Mouse (Mus musculus) embryonic facial prominence, embryonic 11.5 days (tissue): ENCODE measurements around the gene Asxl2. TPM values are rescaled to one million over a fixed set of nuclear protein-coding genes. Genes with fewer than 3 reads are reported as not detected.

Source experiments
- ATAC-seq: fragments of 200-750 bp; cut with Nextera tagmentation; replicated peaks from 2 replicates; pipeline ENCODE4 v1.8.0; 2017; ENCODE audit warnings: low read depth; ENCODE audit not compliant: insufficient number of reproducible peaks, low FRiP score, low TSS enrichment
- DNase-seq: peaks from one replicate; pipeline ENCODE4 v3.0.0-alpha.2; 2015; ENCODE audit warnings: low spot score
- H3K27ac ChIP-seq: fragments of 300-500 bp; sonication (generic); replicated peaks from 2 replicates; pipeline ENCODE4 v1.5.1; 2014; ENCODE audit warnings: mild to moderate bottlenecking, low read depth, low read length, control low read depth
- H3K27me3 ChIP-seq: fragments of 300-500 bp; sonication (generic); 2 replicates; pipeline ENCODE4 v1.6.1; 2014; ENCODE audit warnings: mild to moderate bottlenecking, low read length, moderate library complexity, mixed read lengths; ENCODE audit not compliant: control insufficient read depth, insufficient read depth
- H3K36me3 ChIP-seq: fragments of 300-500 bp; sonication (generic); replicated peaks from 2 replicates; pipeline ENCODE4 v1.6.1; 2014; ENCODE audit warnings: low read depth, mild to moderate bottlenecking, low read length, moderate library complexity, mixed read lengths; ENCODE audit not compliant: control insufficient read depth, insufficient read depth
- H3K4me1 ChIP-seq: fragments of 300-500 bp; sonication (generic); 2 replicates; pipeline ENCODE4 v1.6.1; 2014; ENCODE audit warnings: low read length, mixed read lengths; ENCODE audit not compliant: control insufficient read depth, insufficient read depth
- H3K4me2 ChIP-seq: fragments of 300-500 bp; sonication (generic); 2 replicates; pipeline ENCODE4 v1.6.1; 2014; ENCODE audit warnings: low read depth, mild to moderate bottlenecking, control low read depth, low read length, moderate library complexity
- H3K4me3 ChIP-seq: fragments of 300-500 bp; sonication (generic); 2 replicates; pipeline ENCODE4 v1.5.1; 2014; ENCODE audit warnings: low read depth, low read length, control low read depth
- H3K9ac ChIP-seq: fragments of 300-500 bp; sonication (generic); replicated peaks from 2 replicates; pipeline ENCODE4 v1.6.1; 2014; ENCODE audit warnings: mild to moderate bottlenecking, control low read depth, low read length
- H3K9me3 ChIP-seq: fragments of 300-500 bp; sonication (generic); replicated peaks from 2 replicates; pipeline ENCODE4 v1.6.1; 2016; ENCODE audit warnings: mild to moderate bottlenecking, low read length, inconsistent platforms, mixed read lengths; ENCODE audit not compliant: control insufficient read depth
- whole genome bisulfite sequencing: fragments of 180-500 bp; shearing (Covaris S2); extraction: QIAGEN DNeasy Blood & Tissue Kit; methylation state at CpG from one replicate; pipeline ENCODE4 v1.1.7; 2014; 5-methylcytosine and 5-hydroxymethylcytosine counted together
- polyA plus RNA-seq: library from polyadenylated mRNA; unstranded; fragments of >200 nt; fragmentation: Nextera tagmentation; extraction: Ambion mirVana; gene quantifications from 2 replicates; pipeline ENCODE4 v1.2.1, GENCODE M21; 2014

The Asxl2 gene
- polyA plus RNA-seq, result 12.7 and 13.6 TPM in 2 replicates

- Histone ChIP-seq H3K27me3 (no peaks in the 10 kb centered on the region), H3K36me3 (no peaks in the 10 kb centered on the region), H3K4me2 (peak within 1 kb of the TSS; percentile 67), H3K4me3 (peak within 1 kb of the TSS; percentile 87), H3K9me3 (no peaks in the 10 kb centered on the region), H3K9ac (peak within 1 kb of the TSS; percentile 85), H3K4me1 (no peaks in the 10 kb centered on the region), H3K27ac (peak within 1 kb of the TSS; percentile 87)
- peak; percentile 100 for DNase-seq
- ATAC-seq, result peak; percentile 96
- WGBS, result under 1% methylated on average over 53 of the region's 53 CpGs
These were observed at the start of gene Asxl2 for GRCm38 (mm10) chr12:3426530-3427034. Gene Asxl2, plus strand, starts transcription at chr12:3426857.

- Histone ChIP-seq H3K9me3 (no peaks in the 10 kb centered on the region), H3K27me3 (no peaks in the 10 kb centered on the region), H3K4me3 (no peak overlapping the region), H3K4me1 (no peaks in the 10 kb centered on the region), H3K9ac (no peak overlapping the region), H3K4me2 (no peak overlapping the region), H3K36me3 (no peaks in the 10 kb centered on the region), H3K27ac (no peak overlapping the region)
- 20% methylated on average over 3 of the region's 3 CpGs for WGBS
- DNase-seq (no peak), ATAC-seq (no peak)
These were observed 49.5 kb upstream of the Asxl2 start for GRCm38 (mm10) chr12:3377190-3377589.

- Histone ChIP-seq H3K27ac (no peak overlapping the region), H3K9ac (no peak overlapping the region), H3K4me3 (no peak overlapping the region), H3K4me2 (no peak overlapping the region), H3K27me3 (no peaks in the 10 kb centered on the region), H3K4me1 (no peaks in the 10 kb centered on the region), H3K36me3 (no peaks in the 10 kb centered on the region), H3K9me3 (no peaks in the 10 kb centered on the region)
- DNase-seq (no peak), ATAC-seq (no peak)
- WGBS, result 71% methylated on average over 5 of the region's 5 CpGs
These were observed 48.9 kb upstream of the Asxl2 start for GRCm38 (mm10) chr12:3377755-3378154.

- no peak overlapping the region for H3K27ac ChIP-seq
- H3K27me3 ChIP-seq, result no peaks in the 10 kb centered on the region
- H3K4me3 ChIP-seq, result no peak overlapping the region
- WGBS, result 71% methylated on average over 1 of the region's 1 CpGs
- DNase-seq (no peak), ATAC-seq (no peak)
- H3K4me2 ChIP-seq, result no peak overlapping the region
- no peak overlapping the region for H3K9ac ChIP-seq
- no peaks in the 10 kb centered on the region for H3K9me3 ChIP-seq
- no peaks in the 10 kb centered on the region for H3K4me1 ChIP-seq
- H3K36me3 ChIP-seq, result peaks cover 4% of the 10 kb centered on the region
These were observed 41.8 kb upstream of the Asxl2 start for GRCm38 (mm10) chr12:3384860-3385259.

GRCm38 (mm10) chr12:3385271-3385670, 41.4 kb upstream of the Asxl2 start:
- Histone ChIP-seq H3K36me3 (peaks cover 4% of the 10 kb centered on the region), H3K4me1 (no peaks in the 10 kb centered on the region), H3K4me3 (no peak overlapping the region), H3K4me2 (no peak overlapping the region), H3K9me3 (no peaks in the 10 kb centered on the region), H3K9ac (no peak overlapping the region), H3K27ac (no peak overlapping the region), H3K27me3 (no peaks in the 10 kb centered on the region)
- no peak for ATAC-seq
- no peak for DNase-seq
- WGBS, result 82% methylated on average over 6 of the region's 6 CpGs

- Histone ChIP-seq H3K9ac (no peak overlapping the region), H3K4me1 (no peaks in the 10 kb centered on the region), H3K4me2 (no peak overlapping the region), H3K4me3 (no peak overlapping the region), H3K36me3 (peaks cover 4% of the 10 kb centered on the region), H3K27ac (no peak overlapping the region), H3K27me3 (no peaks in the 10 kb centered on the region), H3K9me3 (no peaks in the 10 kb centered on the region)
- WGBS, result 64% methylated on average over 10 of the region's 10 CpGs
- no peak for DNase-seq
- no peak for ATAC-seq
These were observed 40.7 kb upstream of the Asxl2 start for GRCm38 (mm10) chr12:3385940-3386339.

GRCm38 (mm10) chr12:3387891-3388290, 38.8 kb upstream of the Asxl2 start:
- Histone ChIP-seq H3K27ac (no peak overlapping the region), H3K27me3 (no peaks in the 10 kb centered on the region), H3K9me3 (no peaks in the 10 kb centered on the region), H3K36me3 (peaks cover 4% of the 10 kb centered on the region), H3K4me1 (no peaks in the 10 kb centered on the region), H3K9ac (no peak overlapping the region), H3K4me2 (no peak overlapping the region), H3K4me3 (no peak overlapping the region)
- 93% methylated on average over 16 of the region's 16 CpGs for WGBS
- ATAC-seq, result no peak
- no peak for DNase-seq

GRCm38 (mm10) chr12:3389394-3389793, 37.3 kb upstream of the Asxl2 start:
- H3K27me3 ChIP-seq, result no peaks in the 10 kb centered on the region
- no peak overlapping the region for H3K9ac ChIP-seq
- H3K4me2 ChIP-seq, result no peak overlapping the region
- ATAC-seq (no peak), DNase-seq (no peak)
- no peak overlapping the region for H3K27ac ChIP-seq
- H3K36me3 ChIP-seq, result peaks cover 4% of the 10 kb centered on the region
- no peaks in the 10 kb centered on the region for H3K9me3 ChIP-seq
- H3K4me3 ChIP-seq, result no peak overlapping the region
- H3K4me1 ChIP-seq, result no peaks in the 10 kb centered on the region
- WGBS, result 93% methylated on average over 12 of the region's 12 CpGs
